Mouse (Mus musculus) frontal cortex, postnatal 36 days (tissue): ENCODE measurements around the gene Btaf1.

Source experiments
- DNase-seq, 2 experiments: peaks; one replicate each; pipeline ENCODE4 v3.0.0; 2022; ENCODE audit warnings: low spot score in 2 of 2

Btaf1 gene

GRCm38 (mm10) chr19:36925671-36926552, at the start of gene Btaf1:
Btaf1 (plus strand) TSS chr19:36926079.
- peak; percentile 79 to 80 for DNase-seq

GRCm38 (mm10) chr19:36877329-36877728, 48.5 kb upstream of the Btaf1 start:
- no peak for DNase-seq

GRCm38 (mm10) chr19:36878743-36879495, 47.0 kb upstream of the Btaf1 start:
- no peak for DNase-seq

- DNase-seq, result no peak
Observed at GRCm38 (mm10) chr19:36883119-36883518, 42.8 kb upstream of the Btaf1 start.

- no peak for DNase-seq
Observed at GRCm38 (mm10) chr19:36886316-36886715, 39.6 kb upstream of the Btaf1 start.

GRCm38 (mm10) chr19:36887706-36888105, 38.2 kb upstream of the Btaf1 start:
- DNase-seq, result no peak

GRCm38 (mm10) chr19:36891746-36892145, 34.1 kb upstream of the Btaf1 start:
- DNase-seq, result no peak

- no peak for DNase-seq
Observed at GRCm38 (mm10) chr19:36896791-36897569, 28.9 kb upstream of the Btaf1 start.

GRCm38 (mm10) chr19:36897778-36898177, 28.1 kb upstream of the Btaf1 start:
- DNase-seq, result no peak

- no peak for DNase-seq
Observed at GRCm38 (mm10) chr19:36903377-36903776, 22.5 kb upstream of the Btaf1 start.

- peak in 1 of 2 experiments; percentile 64 for DNase-seq
Observed at GRCm38 (mm10) chr19:36904211-36905007, 21.5 kb upstream of the Btaf1 start.

GRCm38 (mm10) chr19:36909150-36909549, 16.7 kb upstream of the Btaf1 start:
- no peak for DNase-seq

- peak in 1 of 2 experiments; percentile 39 for DNase-seq
Observed at GRCm38 (mm10) chr19:36909676-36910292, 16.1 kb upstream of the Btaf1 start.

- DNase-seq, result peak; percentile 43 to 77
Observed at GRCm38 (mm10) chr19:36910424-36911045, 15.3 kb upstream of the Btaf1 start.

- no peak for DNase-seq
Observed at GRCm38 (mm10) chr19:36913064-36913463, 12.8 kb upstream of the Btaf1 start.

- DNase-seq, result no peak
Observed at GRCm38 (mm10) chr19:36916206-36916605, 9.7 kb upstream of the Btaf1 start.

- DNase-seq, result no peak
Observed at GRCm38 (mm10) chr19:36916876-36917389, 8.9 kb upstream of the Btaf1 start.

GRCm38 (mm10) chr19:36918441-36919301, 7.2 kb upstream of the Btaf1 start:
- peak; percentile 81 to 83 for DNase-seq

- no peak for DNase-seq
Observed at GRCm38 (mm10) chr19:36919466-36919865, 6.4 kb upstream of the Btaf1 start, which contains the start of gene Fgfbp3. Fgfbp3 (minus strand) TSS chr19:36919615.
